Mouse (Mus musculus) liver, postnatal 0 days (tissue): Measurements from ENCODE around the gene Cmya5.

Experiments
- CTCF ChIP-seq: sonication (generic); IDR thresholded peaks from 2 replicates; pipeline ENCODE4 v1.5.1; 2016; ENCODE audit warnings: antibody characterized with exemption, low read depth
- EP300 ChIP-seq: IDR thresholded peaks from 2 replicates; pipeline ENCODE4 v1.6.1; 2016; ENCODE audit warnings: antibody characterized with exemption, low read depth, mild to moderate bottlenecking

DNA sequence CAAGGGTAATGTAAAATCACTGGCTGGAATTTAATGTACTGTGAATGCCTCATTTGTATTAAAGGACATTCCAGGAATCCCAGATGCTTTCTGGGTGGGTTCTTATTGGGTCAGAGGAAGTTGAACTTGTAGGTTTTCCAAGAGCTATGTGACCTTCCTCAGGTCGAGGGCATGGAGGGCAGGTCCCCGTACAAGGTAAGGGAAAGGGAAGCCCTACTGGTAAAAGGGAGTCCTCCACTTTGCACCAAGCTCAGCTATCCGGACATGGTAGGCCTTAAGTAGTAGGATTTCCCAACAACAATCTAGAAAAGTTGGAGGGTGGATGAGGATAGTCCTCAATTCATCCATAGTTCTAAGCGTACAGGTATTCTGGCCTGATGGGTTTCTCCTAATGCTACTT, 58.8 kb downstream of the Cmya5 start:
- TF ChIP-seq CTCF (no peak), EP300 (no peak)
